Mouse (Mus musculus) Patski (cell line): Measurements from ENCODE around the gene Ptprk. TPM values are rescaled to one million over a fixed set of nuclear protein-coding genes. Genes with fewer than 3 reads are reported as not detected.

Source experiments
- ATAC-seq: fragments of 100-300 bp; one replicate; pipeline ENCODE4 v1.8.0; 2021
- CTCF ChIA-PET: fragments of 350-600 bp; sonication (Branson Sonifier 250); formaldehyde crosslinking; loops from one replicate; lab custom pipeline; 2022; ENCODE audit warnings: inconsistent platforms; lab: Charles Lee
- POLR2A ChIA-PET: fragments of 350-600 bp; sonication (Branson Sonifier 250); formaldehyde crosslinking; loops from one replicate; lab custom pipeline; 2022; ENCODE audit warnings: antibody characterized with exemption, inconsistent platforms; lab: Charles Lee
- DNase-seq: peaks from one replicate; pipeline ENCODE4 v3.0.0-alpha.2; 2011; ENCODE audit warnings: low read depth, low spot score
- H3K27me3 ChIP-seq: fragments of 371-371 bp; one replicate; pipeline ENCODE4 v1.5.1; 2021
- CTCF ChIP-seq: fragments of 100-300 bp; IDR thresholded peaks from one replicate; pipeline ENCODE4 v1.5.1; 2021
- in situ Hi-C: fragments of 300-500 bp; cut with MboI; formaldehyde crosslinking; loops from 3 replicates; pipeline ENCODE4 v1.11.1; 2018; ENCODE audit warnings: low pct_unique_long_range_greater_than_20kb, mixed read lengths
- polyA plus RNA-seq: library from polyadenylated mRNA; unstranded; gene quantifications from one replicate; pipeline ENCODE4 v1.2.3, GENCODE M21; 2021

The Ptprk gene
- polyA plus RNA-seq, 1 experiment from 2014 or later, result 88.2 TPM

- ChIA-PET POLR2A (interaction anchor here (0.6 kb wide), 1 partner anchor 620 kb away, joined by 3 read pairs; no protein-coding TSS in a partner anchor), CTCF (interaction anchor here (1.4 kb wide), 1 partner anchor 13 kb away, joined by 3 read pairs; no protein-coding TSS in a partner anchor)
- ATAC-seq (peak; percentile 80), DNase-seq (peak; percentile 51)
- no peaks in the 10 kb centered on the region for H3K27me3 ChIP-seq
- no peak for TF ChIP-seq CTCF
- in situ Hi-C loops, result no loop called here
Observed at GRCm38 (mm10) chr10:28105247-28105646, 30.6 kb downstream of the Ptprk start.

- POLR2A ChIA-PET, result no interaction called here
- in situ Hi-C loops, result no loop called here
- no peak for TF ChIP-seq CTCF
Observed at GRCm38 (mm10) chr10:28112826-28113589, 38.4 kb downstream of the Ptprk start.

GRCm38 (mm10) chr10:28113879-28114278 is 39.3 kb downstream of the Ptprk start:
- no peaks in the 10 kb centered on the region for H3K27me3 ChIP-seq
- ATAC-seq, result peak; percentile 62
- ChIA-PET POLR2A (no interaction called here), CTCF (interaction anchor here (0.7 to 2.6 kb wide), 3 partner anchors 9 to 58 kb away, joined by 3 to 9 read pairs (median 8); no protein-coding TSS in a partner anchor)
- peak; percentile 15 for DNase-seq
- in situ Hi-C loops, result no loop called here
- TF ChIP-seq CTCF, result no peak

More at GRCm38 (mm10) chr10:28112826-28113589, 38.4 kb downstream of the Ptprk start:
- DNase-seq, result no peak
- CTCF ChIA-PET, result interaction anchor here (1.4 to 2.6 kb wide), 3 partner anchors 8 to 14 kb away, joined by 4 to 9 read pairs (median 8); no protein-coding TSS in a partner anchor
- no peak for ATAC-seq
- H3K27me3 ChIP-seq, result no peaks in the 10 kb centered on the region

GRCm38 (mm10) chr10:28116982-28117381 is 42.4 kb downstream of the Ptprk start:
- in situ Hi-C loops, result no loop called here
- CTCF ChIA-PET, result no interaction called here
- no peaks in the 10 kb centered on the region for H3K27me3 ChIP-seq
- DNase-seq (no peak), ATAC-seq (no peak)
- POLR2A ChIA-PET, result no interaction called here
- peak; percentile 51 for TF ChIP-seq CTCF

- ATAC-seq, result no peak
- no peak for DNase-seq
- ChIA-PET POLR2A (interaction anchor here (1.3 kb wide), 1 partner anchor 19 kb away, joined by 3 read pairs; no protein-coding TSS in a partner anchor), CTCF (interaction anchor here (0.9 to 1.2 kb wide), 5 partner anchors 8 to 52 kb away, joined by 3 read pairs; no protein-coding TSS in a partner anchor)
- no peaks in the 10 kb centered on the region for H3K27me3 ChIP-seq
- TF ChIP-seq CTCF, result no peak
- in situ Hi-C loops, result no loop called here
Observed at GRCm38 (mm10) chr10:28118783-28119365, 44.3 kb downstream of the Ptprk start.

- DNase-seq (no peak), ATAC-seq (no peak)
- H3K27me3 ChIP-seq, result no peaks in the 10 kb centered on the region
- CTCF ChIA-PET, result interaction anchor here (1.4 to 1.9 kb wide), 4 partner anchors 10 to 34 kb away, joined by 4 to 8 read pairs (median 7); no protein-coding TSS in a partner anchor
- in situ Hi-C loops, result no loop called here
- POLR2A ChIA-PET, result interaction anchor here (0.8 kb wide), 1 partner anchor 93 kb away, joined by 3 read pairs; no protein-coding TSS in a partner anchor
- TF ChIP-seq CTCF, result no peak
Observed at GRCm38 (mm10) chr10:28123881-28124280, 49.3 kb downstream of the Ptprk start.

- in situ Hi-C loops, result no loop called here
- no peak for ATAC-seq
- CTCF ChIA-PET, result interaction anchor here (2.8 kb wide), 1 partner anchor 14 kb away, joined by 9 read pairs; no protein-coding TSS in a partner anchor
Observed at GRCm38 (mm10) chr10:28128011-28128410, 53.4 kb downstream of the Ptprk start.

GRCm38 (mm10) chr10:28128450-28128849 is 53.8 kb downstream of the Ptprk start:
- no peak for TF ChIP-seq CTCF
- POLR2A ChIA-PET, result no interaction called here
- CTCF ChIA-PET, result interaction anchor here (1.9 to 2.8 kb wide), 2 partner anchors 12 to 14 kb away, joined by 5 to 9 read pairs; no protein-coding TSS in a partner anchor
- ATAC-seq (no peak), DNase-seq (no peak)
- no peaks in the 10 kb centered on the region for H3K27me3 ChIP-seq
- in situ Hi-C loops, result no loop called here

More at GRCm38 (mm10) chr10:28128011-28128410, 53.4 kb downstream of the Ptprk start:
- no peak for DNase-seq
- POLR2A ChIA-PET, result no interaction called here
- no peak for TF ChIP-seq CTCF
- no peaks in the 10 kb centered on the region for H3K27me3 ChIP-seq

GRCm38 (mm10) chr10:28130422-28130821 is 55.8 kb downstream of the Ptprk start:
- DNase-seq (no peak), ATAC-seq (no peak)
- POLR2A ChIA-PET, result no interaction called here
- CTCF ChIA-PET, result interaction anchor here (1.3 to 1.9 kb wide), 3 partner anchors 10 to 53 kb away, joined by 3 to 5 read pairs (median 3); no protein-coding TSS in a partner anchor
- H3K27me3 ChIP-seq, result no peaks in the 10 kb centered on the region
- in situ Hi-C loops, result no loop called here
- TF ChIP-seq CTCF, result no peak

GRCm38 (mm10) chr10:28133770-28134169 is 59.1 kb downstream of the Ptprk start:
- in situ Hi-C loops, result no loop called here

More at GRCm38 (mm10) chr10:28133770-28134169, 59.1 kb downstream of the Ptprk start:
- TF ChIP-seq CTCF, result no peak
- ATAC-seq (peak; percentile 67), DNase-seq (peak; percentile 4)
- POLR2A ChIA-PET, result no interaction called here
- CTCF ChIA-PET, result interaction anchor here (0.6 kb wide), 2 partner anchors 11 to 332 kb away, joined by 3 to 4 read pairs; no protein-coding TSS in a partner anchor
- H3K27me3 ChIP-seq, result no peaks in the 10 kb centered on the region
